Mouse (Mus musculus): ENCODE data around the gene Zbtb9. TPM values are rescaled to one million over a fixed set of nuclear protein-coding genes. Genes with fewer than 3 reads are reported as not detected.

Zbtb9 gene
- total RNA-seq, 2 experiments from 2014 or later: 8.0 to 9.6 TPM

DNA sequence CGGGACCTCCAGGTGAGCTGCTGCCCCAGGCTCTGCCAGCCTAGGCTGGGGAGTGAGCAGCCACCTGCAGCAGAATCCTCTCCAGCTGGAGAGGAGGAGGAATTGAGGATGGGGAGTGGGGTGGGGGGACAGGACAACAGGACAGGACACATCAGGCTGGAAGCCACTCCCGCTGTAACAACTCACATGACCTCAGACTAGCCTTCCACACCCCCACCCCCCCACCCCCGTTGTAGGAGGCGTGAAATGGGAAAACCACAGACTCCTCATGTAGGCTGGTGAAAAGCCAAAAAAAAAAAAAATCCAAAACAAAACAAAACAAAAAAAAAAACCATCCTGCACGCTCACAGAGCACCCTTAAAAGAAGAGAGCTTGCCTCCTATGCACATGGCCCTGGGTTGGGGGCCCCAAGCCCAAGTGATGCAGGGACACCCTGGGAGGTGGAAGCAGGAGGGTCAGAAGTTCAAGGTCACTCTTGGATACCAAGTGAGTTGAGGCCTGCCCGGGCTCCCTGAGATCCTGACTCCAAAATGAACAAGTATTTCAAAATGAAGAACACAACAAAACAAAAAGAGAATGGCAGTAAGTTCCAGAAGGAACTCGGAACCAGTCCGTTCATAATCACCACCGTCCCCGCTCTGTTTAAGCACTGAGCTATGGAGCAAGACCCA is 66.6 kb downstream of the Zbtb9 start:
- DNase-seq (ENCODE audit: low spot score in 2 of 2): no peak

DNA sequence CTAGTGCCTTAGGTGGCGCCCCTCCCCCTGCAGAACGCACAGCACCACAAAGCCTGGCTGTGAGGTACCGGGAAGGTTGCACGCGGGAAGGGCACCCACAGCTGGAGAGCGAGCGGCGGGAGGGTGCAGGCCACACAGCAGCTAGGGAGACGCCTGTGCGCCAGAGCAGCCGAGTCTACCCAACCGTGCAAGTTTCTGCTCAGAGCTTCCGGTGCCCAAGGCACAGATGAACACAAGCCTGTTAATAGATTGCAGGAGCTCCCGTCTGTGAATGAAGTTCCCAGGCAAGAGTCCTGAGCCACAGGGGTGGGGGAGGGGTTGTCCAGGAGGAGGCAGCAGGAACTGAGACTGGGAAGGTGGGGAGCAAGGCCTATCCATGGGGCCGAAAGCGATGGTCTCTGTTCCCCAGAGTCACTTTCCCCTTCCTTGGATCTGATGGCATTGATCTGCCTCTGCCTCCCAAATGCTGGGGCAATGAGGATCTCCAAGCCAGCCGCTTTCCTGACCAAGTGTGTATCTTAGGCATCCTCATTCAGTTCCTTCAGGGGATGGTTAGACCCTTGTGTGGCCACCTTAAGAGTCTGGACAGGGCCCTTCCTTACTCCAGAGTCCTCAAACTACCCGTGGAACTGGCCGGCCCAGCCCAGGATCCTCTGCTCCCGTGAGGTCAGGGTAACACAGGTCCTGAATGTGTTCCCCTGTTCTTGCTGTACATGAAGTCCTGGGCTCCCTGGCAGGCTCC is 67.5 kb downstream of the Zbtb9 start:
- DNase-seq (ENCODE audit: low spot score in 2 of 2): no peak

DNA sequence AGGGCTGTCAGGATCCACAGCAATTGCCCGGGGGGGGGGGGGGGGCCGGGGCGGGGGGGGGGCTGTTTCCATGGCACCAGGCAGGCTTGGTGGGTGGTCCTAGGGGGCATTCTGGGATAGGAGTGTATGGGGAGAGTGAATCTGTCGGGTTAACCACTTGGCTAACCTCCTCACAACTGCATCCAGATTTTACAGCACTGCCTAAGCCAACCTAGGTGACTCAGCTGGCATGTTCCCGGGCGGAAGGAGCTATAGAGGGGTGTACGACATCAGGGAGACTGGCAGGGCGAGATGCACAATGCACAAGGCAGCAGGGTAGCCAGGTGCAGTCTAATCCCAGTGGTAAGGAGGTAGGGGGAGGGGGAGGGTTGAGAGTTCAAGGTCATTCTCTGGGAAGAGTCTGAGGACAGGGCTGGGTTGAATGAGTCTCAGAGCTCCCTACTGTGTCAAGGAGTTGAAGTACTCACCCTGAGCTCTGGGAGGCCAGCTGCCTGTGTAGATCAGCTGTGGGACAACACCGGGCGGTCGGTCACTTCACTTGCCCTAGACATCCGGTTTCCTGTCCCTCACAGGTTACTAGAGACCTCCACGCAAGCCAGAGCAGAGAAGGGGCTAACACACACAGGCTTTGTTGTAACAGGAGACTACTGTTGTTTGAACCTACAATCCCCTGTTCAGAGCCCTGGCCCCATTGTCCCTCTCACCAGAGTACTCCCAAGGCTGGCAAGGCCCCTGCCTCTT is 68.2 kb downstream of the Zbtb9 start:
- DNase-seq (ENCODE audit: low spot score in 2 of 2): no peak

DNA sequence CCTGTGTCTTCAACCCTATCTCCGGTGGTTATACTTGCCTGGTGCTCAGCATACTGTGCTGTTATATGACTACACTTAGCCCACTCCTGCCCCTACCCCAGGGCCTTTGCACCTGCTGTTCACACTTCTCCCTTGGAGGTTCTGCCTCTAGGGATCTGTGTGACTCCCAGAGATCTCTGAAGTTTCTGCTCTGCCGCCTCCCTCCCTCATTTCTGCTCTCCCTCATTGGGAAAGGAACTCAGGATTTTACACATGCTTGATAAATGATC is 68.8 kb downstream of the Zbtb9 start:
- no peak for DNase-seq (ENCODE audit: low spot score in 2 of 2)

GRCm38 (mm10) chr17:27042840-27043239 is 69.9 kb downstream of the Zbtb9 start:
- DNase-seq (ENCODE audit: low spot score in 2 of 2): no peak

- no peak for DNase-seq (ENCODE audit: low spot score in 2 of 2)
These were observed 72.2 kb downstream of the Zbtb9 start for GRCm38 (mm10) chr17:27045164-27045563.

DNA sequence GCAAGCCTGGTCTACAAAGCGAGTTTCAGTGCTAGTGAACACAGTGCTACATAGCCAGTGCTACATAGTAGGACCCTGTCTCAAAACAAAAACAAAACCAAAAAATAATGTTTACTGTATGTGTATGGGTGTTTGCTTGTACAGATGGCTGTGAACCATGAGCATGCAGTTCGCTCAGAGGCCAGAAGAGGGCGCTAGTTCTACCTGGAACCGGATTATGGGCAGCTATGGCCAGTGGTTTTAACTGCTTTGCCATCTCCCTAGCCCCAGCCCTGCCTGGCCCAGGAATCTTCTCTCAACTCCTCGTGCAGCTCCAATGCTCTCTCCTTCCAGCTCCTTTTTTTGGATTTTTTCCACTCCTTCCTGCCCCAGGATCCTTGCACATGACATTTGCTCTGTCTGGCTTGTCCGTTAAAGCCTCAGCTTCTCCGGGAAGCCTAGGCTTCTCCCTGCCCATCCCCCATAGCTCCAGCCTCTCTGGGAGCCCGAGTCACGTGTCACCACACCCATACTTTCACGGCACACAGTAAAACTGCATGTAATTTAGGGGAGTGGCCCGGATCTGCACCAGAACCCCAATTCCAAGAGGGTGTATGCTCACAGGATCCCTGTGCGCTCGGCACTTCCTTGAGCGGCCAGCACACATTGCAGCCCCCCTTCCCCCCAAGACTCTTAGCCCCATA is 74.9 kb downstream of the Zbtb9 start:
- no peak for DNase-seq (ENCODE audit: low spot score in 2 of 2)

GRCm38 (mm10) chr17:27048445-27049239 is 75.7 kb downstream of the Zbtb9 start:
- no peak for DNase-seq (ENCODE audit: low spot score in 2 of 2)

GRCm38 (mm10) chr17:27050853-27051252 is 77.9 kb downstream of the Zbtb9 start:
- DNase-seq (ENCODE audit: low spot score in 2 of 2): no peak

DNA sequence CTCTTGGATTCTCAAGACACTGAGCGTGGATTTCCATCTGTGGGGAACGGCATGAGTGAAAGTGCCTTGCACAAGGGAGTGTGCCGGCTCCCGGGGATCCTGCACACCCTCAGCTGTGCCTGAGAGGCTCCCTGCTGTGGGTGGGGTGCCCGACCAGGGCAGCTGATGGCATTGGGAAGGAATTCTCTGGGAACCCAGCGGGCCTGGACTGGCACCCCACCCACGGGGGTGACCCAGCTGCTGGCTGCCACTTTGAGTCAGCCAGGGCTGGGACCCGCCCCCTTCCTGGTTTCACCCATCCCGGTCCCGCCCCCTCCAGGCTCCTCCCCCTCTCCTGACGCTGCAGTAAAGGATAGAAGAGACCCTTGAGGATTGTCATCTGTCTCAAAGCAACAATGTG is 78.5 kb downstream of the Zbtb9 start:
- no peak for DNase-seq (ENCODE audit: low spot score in 2 of 2)

- peak in 1 of 2 experiments; percentile 54 for DNase-seq (ENCODE audit: low spot score in 2 of 2)
These were observed 83.2 kb downstream of the Zbtb9 start for GRCm38 (mm10) chr17:27056170-27056569.

DNA sequence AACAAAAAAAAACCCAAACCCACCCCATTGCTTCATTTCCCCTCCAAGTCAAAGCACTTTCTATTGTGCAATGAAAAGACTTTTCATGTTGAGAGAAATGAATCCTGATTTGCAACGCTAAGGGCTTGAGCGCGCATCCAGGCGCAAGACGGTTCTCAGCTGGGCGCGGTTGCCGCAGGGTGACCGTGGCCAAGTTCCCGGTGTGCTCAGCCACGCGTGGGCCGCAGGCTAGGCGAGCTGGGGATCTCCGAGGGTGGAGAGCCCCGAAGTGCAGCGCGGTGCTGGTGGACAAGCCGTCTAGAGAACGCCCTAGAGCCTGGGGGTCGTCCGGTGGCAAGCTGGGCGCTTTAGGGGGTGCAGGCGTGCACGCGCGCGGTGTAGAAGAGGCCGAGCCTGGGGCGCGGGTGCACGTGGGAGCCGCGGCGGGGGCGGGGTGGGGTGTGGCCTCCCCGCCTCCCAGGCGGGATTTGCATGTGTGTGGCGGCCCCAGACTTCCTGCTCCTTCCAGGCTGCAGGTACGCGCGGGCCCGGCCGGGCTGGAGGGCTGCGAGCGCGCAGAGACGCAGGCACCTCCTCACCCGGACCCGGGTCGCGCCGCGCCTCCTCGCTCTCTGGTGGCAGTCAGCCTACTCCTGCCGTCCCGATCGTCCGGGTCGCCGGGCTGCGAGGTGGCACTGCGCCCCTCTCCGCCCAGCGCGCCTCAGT is 84.0 kb downstream of the Zbtb9 start, which contains the start of gene Itpr3:
Gene Itpr3 (plus strand): TSS at position 493 of the 705 bp plus-strand sequence.
- DNase-seq (ENCODE audit: low spot score in 2 of 2): peak; percentile 50 to 60

DNA sequence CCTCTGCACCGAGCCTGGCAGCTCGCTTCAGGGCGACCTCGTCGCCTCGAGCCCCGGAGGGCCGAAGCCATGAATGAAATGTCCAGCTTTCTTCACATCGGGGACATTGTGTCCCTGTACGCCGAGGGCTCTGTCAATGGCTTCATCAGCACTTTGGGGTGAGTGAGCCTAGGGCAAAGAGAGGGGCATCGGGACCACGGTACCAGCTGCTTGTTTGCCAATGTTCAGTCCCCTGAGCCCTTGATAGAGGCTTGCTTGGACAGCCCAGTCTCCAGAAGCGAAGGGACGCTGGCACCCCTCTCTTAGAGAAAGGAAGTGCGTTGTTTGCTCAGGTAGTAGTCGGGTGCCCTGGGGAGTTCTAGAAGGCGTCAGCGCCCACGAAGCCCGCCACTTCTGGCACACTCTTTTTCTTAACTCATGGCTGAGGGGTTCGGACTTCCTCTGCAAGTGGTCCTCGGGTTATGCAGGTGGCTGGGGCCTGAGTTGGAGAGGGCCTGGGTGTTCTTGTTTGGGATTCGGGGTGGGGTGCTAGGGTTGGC is 84.6 kb downstream of the Zbtb9 start:
- DNase-seq (ENCODE audit: low spot score in 2 of 2): no peak

Small RNAs within 50 kb of the gene (microRNA-seq; reads per million reads assigned to microRNA genes)
- gene Mir3083 (0.79 reads per million), gene Mir6968 (1.8 reads per million)

Other genes starting within 250 kb of the Zbtb9 start
- gene Bnip1, start 192.1 kb upstream of the Zbtb9 start, total RNA-seq (2021): 10 to 100 TPM; 37.8 to 38.3 TPM
- not detected for gene Nkx2-5, start 128.2 kb upstream of the Zbtb9 start, total RNA-seq (2021)
- gene Kifc5b, start 56.1 kb upstream of the Zbtb9 start, total RNA-seq (2021): 10 to 100 TPM; 11.8 to 12.2 TPM
- 10 to 100 TPM; 32.0 to 33.4 TPM for gene Phf1, start 40.1 kb upstream of the Zbtb9 start, total RNA-seq (2021)
- gene Cuta, start 33.6 kb upstream of the Zbtb9 start, total RNA-seq (2021): 100 to 1,000 TPM; 127 to 132 TPM
- 10 to 100 TPM; 29.7 to 37.1 TPM for gene Syngap1, start 31.9 kb upstream of the Zbtb9 start, total RNA-seq (2021)
- 10 to 100 TPM; 43.8 to 46.4 TPM for gene Bak1, start 55.8 kb downstream of the Zbtb9 start, total RNA-seq (2021)
- gene Itpr3, start 84.1 kb downstream of the Zbtb9 start, total RNA-seq (2021): 10 to 100 TPM; 13.6 to 19.4 TPM
- gene Uqcc2, start 160.7 kb downstream of the Zbtb9 start, total RNA-seq (2021): 100 to 1,000 TPM; 128 to 138 TPM
- gene Ip6k3, start 194.6 kb downstream of the Zbtb9 start, total RNA-seq (2021): 1 to 10 TPM; 1.1 to 2.3 TPM
- gene Lemd2, start 231.3 kb downstream of the Zbtb9 start, total RNA-seq (2021): 10 to 100 TPM; 69.1 to 73.3 TPM

All from adrenal gland, postnatal 4 days (tissue).